Mouse (Mus musculus) spleen, adult 2 months (tissue): ENCODE data around the gene Osbp. TPM values are rescaled to one million over a fixed set of nuclear protein-coding genes. Genes with fewer than 3 reads are reported as not detected.
A peak's percentile ranks its signal among the peaks of the same experiment; 100 is the strongest.

Experiments
- DNase-seq, 2 experiments: peaks; one replicate each; pipeline versions ENCODE4 v3.0.0 to v3.0.0-alpha.2; 2012 to 2021; ENCODE audit warnings: low spot score in 2 of 2, low read depth in 1 of 2
- H3K27ac ChIP-seq: fragments of 200-500 bp; 2 replicates; pipeline ENCODE4 v1.5.1; 2012; ENCODE audit warnings: low read length, inconsistent platforms; ENCODE audit not compliant: insufficient read depth
- H3K27me3 ChIP-seq: fragments of 200-500 bp; 2 replicates; pipeline ENCODE4 v1.6.1; 2012; ENCODE audit warnings: mild to moderate bottlenecking, moderate library complexity, low read length, inconsistent platforms; ENCODE audit not compliant: control insufficient read depth, insufficient read depth
- H3K36me3 ChIP-seq: fragments of 200-500 bp; 2 replicates; pipeline ENCODE4 v1.6.1; 2012; ENCODE audit warnings: mild to moderate bottlenecking, low read length, inconsistent platforms; ENCODE audit not compliant: control insufficient read depth, insufficient read depth
- H3K4me1 ChIP-seq: fragments of 200-500 bp; 2 replicates; pipeline ENCODE4 v1.6.1; 2011; ENCODE audit warnings: inconsistent platforms; ENCODE audit not compliant: control insufficient read depth, insufficient read depth, insufficient read length
- H3K4me3 ChIP-seq: fragments of 200-500 bp; 2 replicates; pipeline ENCODE4 v1.5.1; 2011; ENCODE audit warnings: mild to moderate bottlenecking, inconsistent platforms; ENCODE audit not compliant: insufficient read depth, insufficient read length; ENCODE audit errors: extremely low read depth
- CTCF ChIP-seq: fragments of 200-500 bp; IDR thresholded peaks from 2 replicates; pipeline ENCODE4 v1.5.1; 2011; ENCODE audit warnings: mild to moderate bottlenecking, inconsistent platforms; ENCODE audit not compliant: insufficient read depth, insufficient read length, insufficient replicate concordance; ENCODE audit errors: extremely low read depth
- POLR2A ChIP-seq: fragments of 200-500 bp; IDR thresholded peaks from 2 replicates; pipeline ENCODE4 v1.6.1; 2011; ENCODE audit warnings: low read depth, low read length, inconsistent platforms
- WGBS: fragments of 180-500 bp; shearing (Covaris S2); methylation state at CpG from one replicate; pipeline ENCODE4 v1.1.7; 2018; 5-methylcytosine and 5-hydroxymethylcytosine counted together
- polyA plus RNA-seq: library from polyadenylated mRNA; depleted of rRNA; stranded (reverse); fragments of >200 nt; gene quantifications from 2 replicates; pipeline ENCODE4 v1.2.3, GENCODE M21; 2012

The Osbp gene
- polyA plus RNA-seq, 1 experiment: 9.6 TPM

DNA sequence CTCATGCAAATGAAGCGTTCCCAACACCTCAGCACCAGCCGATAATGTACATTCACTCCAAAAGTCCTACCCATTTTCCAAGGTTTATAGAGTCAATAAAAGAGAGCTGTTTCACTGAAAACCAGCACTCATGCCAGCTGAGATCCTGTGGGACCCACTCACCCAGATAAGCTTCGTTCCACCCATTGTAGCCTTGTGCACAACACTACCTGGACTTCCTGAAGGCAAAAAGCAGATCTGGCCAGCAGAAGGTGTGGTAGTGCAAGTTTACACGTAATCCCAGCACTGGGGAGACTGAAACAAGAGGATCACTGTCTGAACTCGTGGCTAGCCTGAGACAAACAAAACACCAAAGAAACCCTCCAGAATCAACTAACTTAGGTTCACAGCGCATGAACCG lies 15.0 kb upstream of the Osbp start:
- Histone ChIP-seq H3K4me3 (no peak overlapping the region), H3K36me3 (peaks cover under 1% of the 10 kb centered on the region; the same call in 1 of the 2 replicates), H3K27me3 (no peaks in the 10 kb centered on the region), H3K27ac (no peak overlapping the region), H3K4me1 (no peaks in the 10 kb centered on the region)
- WGBS: 82% methylated on average over 7 of the region's 7 CpGs
- no peak for TF ChIP-seq CTCF
- TF ChIP-seq POLR2A: no peak
- DNase-seq: no peak

DNA sequence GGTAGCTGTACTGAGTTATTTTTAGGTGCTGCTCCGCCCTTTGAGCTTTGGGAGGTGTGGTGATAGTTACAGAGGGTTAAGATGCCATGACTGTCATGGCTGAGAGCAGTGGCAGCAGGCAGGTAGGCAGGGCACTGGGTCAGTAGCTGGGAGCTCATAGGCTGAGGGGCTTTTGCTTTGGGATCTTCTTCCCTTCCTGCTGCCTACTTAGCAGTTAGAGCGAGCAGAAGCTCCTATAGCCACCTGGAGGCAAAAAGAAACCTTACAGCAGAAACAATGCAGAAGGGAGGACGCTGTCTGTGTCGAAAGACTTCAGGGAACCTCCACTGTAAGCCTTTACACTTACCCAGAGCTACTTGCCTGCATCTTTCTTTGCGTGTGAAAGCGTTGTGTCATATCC lies 11.5 kb upstream of the Osbp start:
- no peak for TF ChIP-seq POLR2A
- TF ChIP-seq CTCF: no peak
- H3K27me3 ChIP-seq: no peaks in the 10 kb centered on the region
- H3K27ac ChIP-seq: no peak overlapping the region
- no peak overlapping the region for H3K4me3 ChIP-seq
- no peaks in the 10 kb centered on the region for H3K36me3 ChIP-seq
- WGBS: 61% methylated on average over 6 of the region's 6 CpGs
- DNase-seq: no peak
- H3K4me1 ChIP-seq: no peaks in the 10 kb centered on the region

DNA sequence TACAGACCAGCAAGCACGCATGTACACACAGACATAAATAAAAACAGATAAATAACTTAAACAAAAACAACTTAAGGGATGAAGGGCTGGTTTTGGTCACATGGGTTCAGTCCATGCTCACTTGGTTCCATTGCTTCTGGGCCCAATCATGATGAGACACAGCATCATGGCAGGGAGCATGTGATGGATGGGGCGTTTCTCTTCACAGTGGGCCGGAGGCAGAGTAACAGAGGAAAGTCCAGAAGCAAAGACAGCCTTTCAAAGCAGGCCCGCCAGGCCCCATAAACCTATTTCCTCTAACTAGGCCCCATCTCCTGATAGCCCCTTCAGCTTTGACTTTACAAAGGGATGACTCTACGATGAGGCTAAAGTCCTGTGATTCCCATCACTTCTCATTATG lies 9.1 kb upstream of the Osbp start:
- Histone ChIP-seq H3K4me1 (no peaks in the 10 kb centered on the region), H3K27me3 (no peaks in the 10 kb centered on the region), H3K4me3 (no peak overlapping the region), H3K36me3 (no peaks in the 10 kb centered on the region), H3K27ac (no peak overlapping the region)
- no peak for TF ChIP-seq CTCF
- no peak for TF ChIP-seq POLR2A
- 82% methylated on average over 5 of the region's 5 CpGs for WGBS
- DNase-seq: no peak

DNA sequence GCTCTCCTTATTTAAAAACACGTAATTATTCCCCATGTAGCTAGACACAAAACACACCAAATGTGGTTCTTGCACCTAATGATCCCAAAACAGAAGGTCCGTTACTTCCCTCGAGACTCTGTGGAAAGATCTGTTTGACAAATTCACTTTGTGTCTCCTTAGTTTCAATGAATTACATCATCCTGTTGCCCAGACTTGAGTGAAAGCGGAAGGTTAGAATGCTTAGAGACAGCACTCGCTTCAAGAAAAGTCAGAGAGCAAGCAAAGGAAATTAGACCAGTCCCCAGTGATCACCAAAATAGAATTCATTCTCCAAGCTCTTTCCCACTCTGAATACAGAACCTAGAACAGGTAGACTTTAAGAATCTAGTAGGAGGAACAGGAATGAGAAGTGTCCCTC lies 8.3 kb upstream of the Osbp start:
- no peak overlapping the region for H3K27ac ChIP-seq

DNA sequence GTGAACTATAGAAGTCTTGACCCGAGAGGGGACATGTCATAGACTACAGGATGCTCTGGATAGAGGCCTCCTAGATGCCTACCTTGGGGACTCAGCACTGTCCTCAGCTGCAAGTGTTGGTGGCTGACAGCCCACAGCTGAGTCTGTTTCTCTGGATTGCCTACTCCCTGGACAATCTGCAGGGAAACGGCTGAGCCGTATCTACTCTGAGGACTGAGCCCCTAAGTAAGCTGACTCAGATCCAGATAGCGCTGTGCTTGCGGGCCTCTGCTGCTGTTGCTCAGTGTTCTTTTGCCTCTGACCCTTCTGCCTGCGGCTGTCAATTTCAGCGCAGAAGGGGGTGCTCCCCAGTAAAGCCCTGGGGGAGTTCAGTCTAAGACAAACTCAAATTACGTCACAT lies 7.9 kb upstream of the Osbp start:
- no peaks in the 10 kb centered on the region for H3K36me3 ChIP-seq
- no peak for TF ChIP-seq POLR2A
- TF ChIP-seq CTCF: no peak
- H3K4me1 ChIP-seq: no peaks in the 10 kb centered on the region
- H3K4me3 ChIP-seq: no peak overlapping the region
- 90% methylated on average over 8 of the region's 8 CpGs for WGBS
- DNase-seq: no peak
- no peaks in the 10 kb centered on the region for H3K27me3 ChIP-seq
- H3K27ac ChIP-seq: no peak overlapping the region

More for the DNA sequence above, 8.3 kb upstream of the Osbp start:
- Histone ChIP-seq H3K27me3 (no peaks in the 10 kb centered on the region), H3K36me3 (no peaks in the 10 kb centered on the region), H3K4me1 (no peaks in the 10 kb centered on the region), H3K4me3 (no peak overlapping the region)
- whole genome bisulfite sequencing: 88% methylated on average over 5 of the region's 5 CpGs
- DNase-seq: no peak
- TF ChIP-seq POLR2A: no peak
- no peak for TF ChIP-seq CTCF

DNA sequence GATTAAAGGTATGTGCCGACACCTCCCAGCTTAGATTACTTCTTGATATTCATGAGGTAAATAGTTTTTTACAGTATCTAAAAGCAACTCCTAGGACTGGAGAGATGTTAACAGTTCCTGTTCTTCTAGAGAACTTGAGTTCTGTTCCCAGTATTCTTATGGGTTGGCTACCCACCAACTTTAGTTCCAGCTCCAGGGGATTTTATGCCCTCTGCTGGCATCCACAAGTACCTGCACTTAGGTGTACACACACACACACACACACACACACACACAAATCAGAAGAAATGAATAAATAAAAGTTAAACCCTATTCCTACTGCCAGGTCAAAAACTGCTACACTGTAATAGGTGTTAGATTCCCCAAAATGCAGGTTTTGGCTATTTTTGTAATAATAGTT lies 1.5 kb upstream of the Osbp start:
- 100% methylated on average over 1 of the region's 1 CpGs for WGBS
- no peaks in the 10 kb centered on the region for H3K27me3 ChIP-seq
- no peak overlapping the region for H3K27ac ChIP-seq
- TF ChIP-seq CTCF: no peak
- no peaks in the 10 kb centered on the region for H3K36me3 ChIP-seq
- no peak overlapping the region for H3K4me3 ChIP-seq
- H3K4me1 ChIP-seq: no peaks in the 10 kb centered on the region
- no peak for DNase-seq

DNA sequence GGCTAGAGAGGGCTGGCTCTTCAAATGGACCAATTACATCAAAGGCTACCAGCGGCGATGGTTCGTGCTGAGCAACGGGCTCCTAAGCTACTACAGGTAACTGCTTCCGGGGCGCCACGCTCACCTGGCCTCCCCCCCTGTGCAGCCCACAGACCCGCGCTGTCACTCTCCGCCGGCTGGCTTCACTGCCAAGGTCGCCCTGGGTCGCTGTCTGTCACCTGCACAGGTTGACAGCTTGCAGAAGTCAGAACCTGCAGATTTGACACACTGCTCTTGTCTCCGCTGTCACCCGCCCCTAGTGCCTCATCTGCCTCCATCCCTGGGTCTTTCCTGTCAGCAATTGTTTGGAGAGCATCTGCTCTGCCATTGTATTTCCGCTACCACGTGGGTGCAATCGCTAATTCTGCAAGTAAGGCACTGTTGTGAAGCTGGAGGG lies 478 bp downstream of the Osbp start:
- WGBS: under 1% methylated on average over 18 of the region's 18 CpGs
- peak; percentile 14 to 48 for DNase-seq
- H3K36me3 ChIP-seq: peaks cover 5% of the 10 kb centered on the region

More for the DNA sequence above, 478 bp downstream of the Osbp start:
- Histone ChIP-seq H3K27ac (no peak overlapping the region; the same call in 1 of the 2 replicates), H3K4me3 (peak overlapping the region; percentile 79), H3K4me1 (no peaks in the 10 kb centered on the region), H3K27me3 (no peaks in the 10 kb centered on the region)
- TF ChIP-seq POLR2A (no peak), CTCF (no peak)
